Mouse (Mus musculus) cerebellum, adult 18-20 months (tissue): ENCODE measurements at regions not wholly inside any gene's neighbourhood (a gene's known extent, or its start where the extent isn't known, plus 50 kb on each side); places are given as distances from the start of the nearest gene placed in this dataset.

Experiments used
- DNase-seq, 2 experiments: peaks; one replicate each; pipeline ENCODE4 v3.0.0; 2021

GRCm38 (mm10) chrX:9738904-9739303, 76.1 kb upstream of the Dynlt3 start:
- no peak for DNase-seq

GRCm38 (mm10) chrX:9742518-9742917, 79.7 kb upstream of the Dynlt3 start:
- no peak for DNase-seq

- DNase-seq, result peak in 1 of 2 experiments; percentile 5
Measured at GRCm38 (mm10) chrX:9747305-9747938, 84.6 kb upstream of the Dynlt3 start.

GRCm38 (mm10) chrX:9752954-9753572, 90.3 kb upstream of the Dynlt3 start:
- DNase-seq, result no peak

GRCm38 (mm10) chrX:9769540-9769939, 77.2 kb upstream of the Hypm start:
- DNase-seq, result no peak

- no peak for DNase-seq
Measured at GRCm38 (mm10) chrX:9777498-9777897, 69.2 kb upstream of the Hypm start.

- no peak for DNase-seq
Measured at GRCm38 (mm10) chrX:9789542-9789941, 57.2 kb upstream of the Hypm start.
